Mouse (Mus musculus) MEL-GATA-1-ER (cell line): ENCODE results near the gene Tiam1.
A peak's percentile ranks its signal among the peaks of the same experiment; 100 is the strongest.

Experiments
- DNase-seq: peaks from one replicate; pipeline ENCODE4 v3.0.0-alpha.2; 2012; ENCODE audit warnings: low read depth; ENCODE audit errors: extremely low read depth

The Tiam1 gene

DNA sequence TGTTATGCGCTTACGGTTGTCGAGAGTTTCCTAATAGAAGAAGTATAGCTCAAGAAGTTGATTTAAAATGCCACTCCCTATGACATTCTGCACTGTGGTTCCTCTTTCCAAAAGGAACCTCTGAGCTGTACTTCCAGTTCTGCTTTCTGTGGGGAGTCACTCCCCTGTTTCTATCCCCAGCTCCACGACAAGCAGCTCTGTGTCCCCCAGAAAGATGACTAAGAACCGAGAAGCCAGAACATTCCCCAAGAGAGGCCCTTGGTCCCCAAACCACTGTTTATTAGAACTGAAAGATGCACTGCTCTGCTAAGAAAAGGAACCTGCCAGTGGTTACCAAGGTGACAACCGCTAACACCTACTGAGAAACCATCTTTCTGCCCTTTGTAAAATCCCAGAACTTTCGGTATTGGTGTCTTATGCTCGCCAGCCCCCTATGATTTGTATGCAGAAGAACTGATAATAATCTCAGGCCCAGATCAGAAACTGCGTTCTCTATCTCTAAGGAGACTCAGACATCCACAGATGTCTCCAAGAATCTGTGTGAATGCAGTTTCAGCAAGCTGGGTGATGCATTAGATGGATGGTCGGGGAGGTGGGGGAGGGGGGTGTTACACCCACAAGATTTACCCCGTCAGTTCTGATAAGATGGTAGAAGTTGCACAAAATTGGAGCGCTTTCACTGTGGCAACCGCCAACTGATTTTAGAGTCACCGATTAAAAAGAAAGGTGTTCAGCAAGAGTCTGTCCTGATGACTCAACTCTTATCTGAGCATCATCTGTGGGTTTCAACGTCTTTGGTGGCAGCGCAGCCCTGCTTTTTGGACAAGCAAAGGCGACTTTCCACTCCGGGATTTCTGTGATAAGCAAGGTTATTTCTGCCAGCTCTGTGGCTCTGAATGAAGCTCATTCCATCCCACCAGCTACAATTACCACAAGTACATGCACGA, 294.6 kb downstream of the Tiam1 start:
- peak; percentile 85 for DNase-seq

DNA sequence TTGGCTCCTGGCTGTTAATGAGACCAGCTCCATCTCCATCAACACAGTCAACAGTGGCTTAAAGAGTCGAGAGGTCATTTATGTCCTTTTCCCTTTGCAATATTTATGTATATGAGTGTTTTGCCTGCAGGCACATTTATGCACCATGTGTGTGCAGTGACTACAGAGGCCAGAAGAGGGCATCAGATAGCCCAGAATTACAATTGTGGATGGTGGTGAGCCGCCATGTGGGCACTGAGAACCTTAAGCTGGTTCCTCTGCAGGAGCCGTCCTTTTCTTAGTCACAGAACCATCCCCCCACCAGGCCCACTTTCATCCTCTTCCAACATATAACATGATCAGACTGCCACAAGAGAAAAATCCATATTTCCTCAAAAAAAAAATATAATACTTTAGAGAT, 295.4 kb downstream of the Tiam1 start:
- no peak for DNase-seq

DNA sequence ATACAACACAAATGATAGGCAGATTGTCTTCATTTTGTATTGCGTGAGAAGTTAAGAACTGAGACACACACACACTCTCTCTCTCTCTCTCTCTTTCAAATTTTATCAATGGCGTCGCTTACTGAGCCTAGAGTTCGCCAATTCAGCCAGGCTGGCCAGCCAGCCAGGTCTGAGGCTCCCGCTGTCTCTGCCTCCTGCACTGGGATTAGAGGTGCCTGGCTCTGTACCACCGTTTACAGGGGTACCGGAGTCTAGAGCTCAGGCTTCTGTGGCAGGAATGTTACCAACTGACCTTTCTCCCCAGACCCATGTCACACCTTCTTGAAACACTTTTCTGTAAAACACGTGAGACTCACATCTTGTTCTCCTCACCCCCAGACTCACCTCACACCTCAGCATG, 298.1 kb downstream of the Tiam1 start:
- no peak for DNase-seq

GRCm38 (mm10) chr16:89844580-89844979, 299.0 kb downstream of the Tiam1 start:
- no peak for DNase-seq

- no peak for DNase-seq
Measured at GRCm38 (mm10) chr16:89841894-89842293, 301.7 kb downstream of the Tiam1 start.

GRCm38 (mm10) chr16:89840361-89840760, 303.2 kb downstream of the Tiam1 start:
- no peak for DNase-seq

DNA sequence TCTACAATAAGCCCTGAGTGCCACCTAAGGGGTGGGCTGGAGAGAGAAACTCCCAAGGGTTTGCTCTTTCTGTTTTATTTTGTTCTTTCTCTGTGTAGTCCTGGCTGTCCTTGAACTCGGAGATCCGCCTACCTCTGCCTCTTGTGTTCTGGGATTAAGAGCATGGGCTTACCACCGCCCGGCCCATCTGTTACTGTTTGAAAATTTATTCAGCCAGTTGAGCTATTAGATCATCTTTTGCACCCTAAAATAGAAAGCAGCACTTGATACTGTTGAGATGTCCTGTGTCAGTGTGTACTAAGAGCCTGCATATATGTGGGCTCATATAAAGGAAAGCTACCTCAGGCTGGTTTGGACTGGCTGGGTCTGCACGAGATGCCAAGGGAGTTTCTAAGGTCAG, 303.7 kb downstream of the Tiam1 start:
- DNase-seq = no peak

- DNase-seq = no peak
Measured at GRCm38 (mm10) chr16:89837096-89837495, 306.5 kb downstream of the Tiam1 start.

- DNase-seq = no peak
Measured at GRCm38 (mm10) chr16:89835551-89835950, 308.0 kb downstream of the Tiam1 start.

DNA sequence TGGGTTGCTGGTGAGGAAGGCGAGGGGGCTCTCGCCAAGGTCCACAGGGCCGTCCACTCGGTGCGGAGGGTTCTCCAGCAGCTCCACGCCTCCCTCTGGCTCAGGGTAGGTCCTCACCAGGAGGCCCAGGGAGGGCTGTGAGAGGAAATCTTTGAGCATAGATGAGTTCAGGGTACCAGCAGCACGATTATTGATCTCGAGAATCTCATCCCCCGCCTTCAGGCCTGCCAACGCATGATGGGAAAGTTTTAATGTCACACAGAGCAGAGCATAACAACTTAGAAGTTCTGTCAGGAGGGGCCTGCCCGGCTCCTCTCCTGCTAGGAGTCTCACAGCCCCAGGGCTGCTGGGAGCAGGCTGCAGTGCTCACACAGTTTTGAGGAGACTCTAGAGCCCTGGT, 310.6 kb downstream of the Tiam1 start:
- no peak for DNase-seq

GRCm38 (mm10) chr16:89831172-89831571, 312.4 kb downstream of the Tiam1 start:
- DNase-seq = peak; percentile 57

DNA sequence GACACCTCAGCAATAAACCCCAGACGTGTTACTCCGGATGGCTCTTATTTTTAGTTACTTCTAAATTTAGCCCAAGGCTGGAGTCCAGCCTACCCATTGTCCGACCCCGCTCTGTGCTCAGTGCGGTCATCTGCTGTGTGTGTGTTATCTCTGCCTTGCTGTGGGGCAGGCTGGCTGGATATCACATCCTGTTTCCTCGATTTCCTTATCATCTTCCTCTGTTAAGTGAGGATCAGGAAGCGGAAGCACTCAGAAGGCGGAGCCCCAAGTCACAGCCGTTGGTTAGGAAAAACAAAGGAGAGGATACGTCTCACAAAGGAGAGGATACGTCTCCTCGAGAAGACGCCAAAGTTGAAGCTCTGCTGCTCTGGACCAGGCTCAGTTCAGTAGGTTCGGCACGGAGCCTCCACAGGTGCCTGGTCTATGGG, 313.3 kb downstream of the Tiam1 start:
- DNase-seq = peak; percentile 73

- peak; percentile 57 for DNase-seq
Measured at GRCm38 (mm10) chr16:89827496-89828125, 316.0 kb downstream of the Tiam1 start.

- no peak for DNase-seq
Measured at GRCm38 (mm10) chr16:89825875-89826274, 317.7 kb downstream of the Tiam1 start.

GRCm38 (mm10) chr16:89822882-89823281, 320.7 kb downstream of the Tiam1 start:
- DNase-seq = no peak

- no peak for DNase-seq
Measured at GRCm38 (mm10) chr16:89818661-89819060, 324.9 kb downstream of the Tiam1 start.

GRCm38 (mm10) chr16:89817861-89818630, 325.5 kb downstream of the Tiam1 start:
- no peak for DNase-seq

DNA sequence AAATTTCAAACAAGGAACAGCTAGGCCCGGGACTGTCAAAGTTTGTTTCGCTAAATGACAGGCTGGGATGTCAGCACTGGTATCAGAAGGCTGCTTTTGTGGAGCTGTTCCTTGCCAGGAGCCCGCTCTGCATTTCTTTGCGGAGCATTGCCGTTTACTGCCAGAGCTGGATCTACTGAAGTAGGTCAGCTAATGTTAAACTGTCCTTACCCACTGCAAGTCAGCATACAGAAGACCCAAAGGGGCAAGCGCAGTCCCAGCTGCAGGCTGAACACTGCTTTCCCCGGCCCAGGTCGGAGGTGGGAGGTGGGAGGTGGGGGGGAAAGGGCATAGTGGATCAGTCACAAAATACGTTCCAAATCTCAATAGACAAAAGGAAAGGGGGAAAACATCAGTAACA, 326.3 kb downstream of the Tiam1 start:
- no peak for DNase-seq

GRCm38 (mm10) chr16:89816506-89817172, 326.9 kb downstream of the Tiam1 start:
- DNase-seq = no peak

GRCm38 (mm10) chr16:89813536-89813935, 330.0 kb downstream of the Tiam1 start:
- no peak for DNase-seq

DNA sequence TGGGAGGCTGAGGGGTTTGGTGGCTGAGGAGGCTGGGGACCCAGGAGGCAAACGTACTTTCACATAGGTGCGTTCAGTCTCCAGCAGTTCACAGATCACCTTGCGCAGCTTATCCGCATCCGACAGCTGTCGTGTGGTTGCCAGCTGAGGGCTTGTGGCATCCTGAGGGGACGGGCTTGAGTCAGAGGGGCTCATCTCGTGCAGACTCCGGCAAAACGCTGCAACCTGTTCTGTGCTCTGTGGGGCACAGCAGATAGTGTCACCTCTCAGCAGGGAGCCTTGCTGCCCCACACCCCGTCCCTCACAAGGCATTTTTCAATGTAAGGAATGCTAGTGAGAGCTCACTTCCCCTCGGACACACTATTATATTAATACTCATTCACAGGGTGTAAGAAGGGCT, 330.7 kb downstream of the Tiam1 start:
- DNase-seq = no peak
